Mouse (Mus musculus) layer of hippocampus, postnatal 25 days (tissue): Measurements from ENCODE around the gene Bhmt. TPM values are rescaled to one million over a fixed set of nuclear protein-coding genes. Genes with fewer than 3 reads are reported as not detected.

Experiments used
- DNase-seq, 2 experiments: peaks; one replicate each; pipeline ENCODE4 v3.0.0; 2022; ENCODE audit warnings: mixed read lengths in 2 of 2, low spot score in 1 of 2; ENCODE audit errors: extremely low spot score in 1 of 2
- total RNA-seq, 2 experiments: library from RNA; stranded (reverse); gene quantifications; 2 replicates each; pipeline ENCODE4 v1.2.3; 2021

The Bhmt gene
- total RNA-seq: not detected

DNA sequence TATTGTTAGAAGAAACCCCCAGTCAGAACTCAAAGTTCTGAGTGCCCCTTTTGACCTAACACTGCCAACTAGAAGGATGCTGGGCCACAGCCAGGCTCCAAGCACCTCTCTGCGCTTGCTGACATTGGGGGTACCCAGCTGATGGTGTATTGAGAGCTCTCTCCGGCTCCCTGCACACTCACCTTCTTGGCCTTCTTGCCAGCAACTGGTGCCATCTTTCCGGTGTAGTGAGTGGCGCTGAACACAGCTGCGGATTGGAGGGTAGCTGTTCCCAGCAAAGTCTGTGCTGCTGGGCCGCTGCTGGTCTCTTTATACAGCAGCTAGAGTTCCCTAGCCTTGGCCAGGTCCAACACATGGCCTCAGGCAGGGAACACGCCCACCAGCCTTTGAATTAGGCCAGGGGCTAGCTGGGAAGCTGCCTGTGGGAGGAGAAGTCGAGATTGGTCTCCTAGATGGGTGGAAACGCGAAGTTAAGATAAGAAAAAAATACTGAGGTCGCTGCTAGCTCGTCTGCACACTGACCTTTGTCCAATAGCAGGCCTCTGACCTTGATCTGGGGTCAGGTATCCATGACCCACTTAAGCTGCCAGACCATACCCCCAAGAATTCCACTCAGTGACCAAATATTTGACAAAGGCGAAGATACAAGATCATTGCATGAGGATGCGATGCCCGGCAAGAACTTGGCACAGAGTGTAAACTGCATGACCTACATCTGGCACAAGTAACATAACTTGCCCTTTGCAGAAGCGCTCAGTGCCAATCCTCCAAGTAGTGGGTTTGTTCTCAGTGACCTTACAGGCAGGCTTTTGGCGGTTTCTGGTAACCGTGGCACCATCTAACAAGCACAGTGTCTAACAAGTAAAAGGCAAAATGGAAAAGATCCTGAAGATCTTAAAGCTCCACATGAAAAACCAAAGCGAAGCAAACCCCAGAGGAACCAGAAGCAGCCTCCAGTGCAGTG lies at the start of gene Bhmt:
TSS of gene Bhmt (minus strand) at position 680 of the 964 bp plus-strand sequence.
- no peak for DNase-seq

DNA sequence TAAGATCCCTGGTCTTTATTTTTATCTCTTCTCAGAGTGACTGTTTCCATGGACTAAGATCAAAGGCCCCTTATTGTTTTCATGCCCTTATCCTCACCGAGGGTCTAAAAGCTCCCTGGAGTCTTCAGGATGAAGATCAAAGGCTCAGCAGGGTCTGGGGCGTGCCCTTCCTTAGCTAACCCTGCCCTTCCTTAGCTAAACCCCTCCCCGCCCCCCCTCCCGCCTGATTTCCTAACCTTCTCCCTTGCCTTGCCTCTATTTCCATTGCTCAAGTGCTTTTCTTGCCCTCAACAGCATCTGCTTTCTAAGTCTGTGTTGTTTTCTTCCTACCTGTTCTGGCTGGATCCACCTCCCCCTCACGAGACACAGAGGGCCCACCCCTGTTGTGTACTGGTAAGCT lies 49.6 kb upstream of the Bhmt start:
- DNase-seq: no peak

- no peak for DNase-seq
Observed at GRCm38 (mm10) chr13:93685226-93685625, 47.5 kb upstream of the Bhmt start.

- no peak for DNase-seq
Observed at GRCm38 (mm10) chr13:93683336-93683735, 45.6 kb upstream of the Bhmt start.

GRCm38 (mm10) chr13:93676864-93677263 lies 39.1 kb upstream of the Bhmt start:
- DNase-seq: no peak

GRCm38 (mm10) chr13:93674131-93674561 lies 36.4 kb upstream of the Bhmt start, which contains the start of the genes Bhmt2 and Dmgdh:
TSS of gene Bhmt2 (minus strand) at chr13:93674302.
TSS of gene Dmgdh (plus strand) at chr13:93674433.
- DNase-seq: no peak

DNA sequence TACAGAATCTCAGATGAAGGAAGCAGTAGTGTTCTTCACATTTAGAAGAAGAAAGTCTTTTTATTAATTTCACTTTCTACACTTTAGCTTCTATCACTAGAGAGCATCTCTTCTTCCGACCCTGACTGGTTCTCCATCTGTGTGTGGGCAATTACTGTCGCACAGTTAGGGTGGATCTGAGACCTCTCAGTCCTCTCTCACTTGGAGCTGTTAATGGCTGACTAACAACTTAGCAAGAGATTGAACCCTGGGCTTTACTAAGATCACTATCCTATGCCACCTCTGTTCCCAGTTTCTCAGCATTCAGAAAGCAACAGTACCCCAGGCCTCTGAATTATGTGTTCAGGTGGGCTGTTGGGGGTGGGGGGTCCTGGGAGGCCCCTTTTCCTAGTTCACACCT lies 35.5 kb upstream of the Bhmt start:
- DNase-seq: no peak

DNA sequence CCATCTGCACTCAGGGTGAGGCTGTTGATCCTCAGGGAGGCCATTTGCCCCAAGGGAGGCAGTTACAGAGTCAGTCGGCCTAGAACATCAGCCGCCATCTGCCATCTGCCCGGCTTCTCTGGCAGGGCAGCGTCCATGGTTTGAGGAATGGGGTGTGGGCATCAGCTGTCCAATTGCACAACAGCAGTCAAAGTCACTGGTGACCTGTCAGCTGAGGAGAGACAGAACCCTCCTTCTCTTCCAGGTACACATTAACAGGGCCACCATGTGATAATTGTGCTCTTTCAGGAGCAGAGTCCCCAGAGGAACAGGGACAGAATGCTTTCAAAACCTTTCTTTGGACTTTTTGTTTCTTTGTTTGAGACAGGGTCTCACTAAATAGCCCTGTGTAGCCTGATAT lies 34.6 kb upstream of the Bhmt start:
- DNase-seq: no peak

DNA sequence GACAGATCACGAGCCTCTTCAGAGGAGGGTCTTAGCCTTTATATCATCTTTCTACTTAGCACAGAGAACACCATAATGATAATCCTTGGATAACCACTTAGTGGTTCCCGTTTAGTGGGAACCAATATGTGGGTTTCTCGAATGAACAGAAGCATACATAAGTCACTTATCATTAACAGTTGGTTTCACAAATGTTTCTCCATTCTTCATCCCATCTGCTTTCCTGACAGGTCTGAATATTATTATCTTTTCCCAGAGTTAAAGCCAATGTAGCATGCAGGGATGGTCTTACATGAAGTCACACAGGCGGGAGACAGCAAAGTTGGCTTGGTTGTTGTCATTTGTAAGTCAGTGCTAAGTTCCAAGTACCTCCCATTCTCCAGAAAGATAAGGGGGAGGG lies 29.8 kb upstream of the Bhmt start:
- DNase-seq: no peak

GRCm38 (mm10) chr13:93657941-93658340 lies 20.2 kb upstream of the Bhmt start:
- DNase-seq: no peak

DNA sequence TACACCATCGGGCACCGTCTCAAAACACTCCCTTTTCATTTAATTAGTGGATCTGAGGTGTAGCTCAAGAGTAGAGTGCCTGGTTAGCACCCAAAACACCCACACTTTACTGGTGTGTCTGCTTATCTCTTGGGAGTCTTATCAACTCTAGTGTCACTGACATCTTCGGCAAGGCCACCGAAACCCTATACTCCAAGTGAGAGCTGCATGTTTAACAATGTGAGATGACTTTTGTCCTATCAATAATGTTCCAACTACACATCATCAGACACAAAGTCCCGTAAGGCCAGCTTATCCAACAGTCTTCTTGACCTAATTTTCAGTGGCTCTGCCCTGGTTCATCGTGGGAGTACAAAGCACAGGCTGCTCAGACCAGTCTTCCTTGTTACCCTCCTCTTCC lies 15.6 kb upstream of the Bhmt start:
- DNase-seq: no peak

- DNase-seq: no peak
Observed at GRCm38 (mm10) chr13:93648387-93649130, 10.8 kb upstream of the Bhmt start.

DNA sequence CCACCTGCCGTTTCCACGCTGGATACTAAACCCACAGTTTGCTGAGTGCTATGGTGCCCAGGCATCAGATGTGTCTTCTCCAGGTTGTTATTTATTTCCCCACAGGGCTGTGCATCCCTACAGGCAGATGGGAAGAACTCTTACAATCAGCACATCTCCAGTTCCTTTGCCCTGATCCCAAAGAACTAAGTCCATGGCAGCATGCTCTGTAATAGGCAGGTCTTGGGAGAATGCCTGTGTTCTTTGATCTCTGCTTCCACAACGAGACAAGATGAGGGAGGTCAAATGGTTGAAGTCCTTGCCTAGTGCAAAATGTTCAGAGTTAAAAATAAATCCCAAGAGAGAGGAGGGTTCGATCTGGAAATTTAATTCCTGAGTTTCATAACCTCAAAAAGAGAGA lies 1.9 kb upstream of the Bhmt start:
- no peak for DNase-seq

DNA sequence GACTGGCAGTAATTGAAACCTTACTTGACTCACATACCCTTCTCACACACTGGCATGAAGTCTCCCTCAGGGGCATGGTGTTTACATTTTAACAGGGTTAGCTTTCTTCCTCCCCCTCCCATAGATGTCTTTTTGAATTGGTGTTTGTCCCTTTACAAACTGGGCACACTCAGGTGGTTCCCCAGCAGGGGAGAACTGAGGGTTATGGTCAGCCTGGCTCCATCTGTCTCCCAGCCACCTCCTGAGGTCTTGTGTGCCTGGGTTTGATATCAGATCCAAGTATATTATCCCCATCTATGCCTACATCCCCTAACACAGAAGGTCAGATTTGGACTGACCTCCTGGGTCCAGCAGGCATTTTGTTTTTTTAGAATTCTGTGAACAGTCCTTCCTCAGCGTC lies 1.2 kb downstream of the Bhmt start:
- no peak for DNase-seq

DNA sequence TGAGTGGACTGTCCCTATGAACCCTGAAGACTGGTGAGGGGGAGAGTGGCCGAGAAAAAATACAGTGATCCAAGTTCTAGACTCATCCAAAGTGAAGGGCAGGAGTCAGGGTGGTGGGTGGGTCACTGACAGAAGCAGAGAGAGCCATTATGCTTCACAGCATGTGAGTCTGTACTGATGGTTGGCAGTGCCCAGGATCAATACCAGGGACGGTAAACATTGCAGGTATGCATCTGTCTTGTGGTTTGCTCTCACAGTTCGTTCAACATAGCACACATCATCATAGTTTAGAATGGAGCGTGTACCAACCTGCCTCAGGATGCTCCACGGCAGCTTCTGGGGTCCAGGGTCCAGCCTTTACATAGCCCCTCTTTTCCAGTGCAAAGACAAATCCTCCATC lies 4.8 kb downstream of the Bhmt start:
- no peak for DNase-seq

DNA sequence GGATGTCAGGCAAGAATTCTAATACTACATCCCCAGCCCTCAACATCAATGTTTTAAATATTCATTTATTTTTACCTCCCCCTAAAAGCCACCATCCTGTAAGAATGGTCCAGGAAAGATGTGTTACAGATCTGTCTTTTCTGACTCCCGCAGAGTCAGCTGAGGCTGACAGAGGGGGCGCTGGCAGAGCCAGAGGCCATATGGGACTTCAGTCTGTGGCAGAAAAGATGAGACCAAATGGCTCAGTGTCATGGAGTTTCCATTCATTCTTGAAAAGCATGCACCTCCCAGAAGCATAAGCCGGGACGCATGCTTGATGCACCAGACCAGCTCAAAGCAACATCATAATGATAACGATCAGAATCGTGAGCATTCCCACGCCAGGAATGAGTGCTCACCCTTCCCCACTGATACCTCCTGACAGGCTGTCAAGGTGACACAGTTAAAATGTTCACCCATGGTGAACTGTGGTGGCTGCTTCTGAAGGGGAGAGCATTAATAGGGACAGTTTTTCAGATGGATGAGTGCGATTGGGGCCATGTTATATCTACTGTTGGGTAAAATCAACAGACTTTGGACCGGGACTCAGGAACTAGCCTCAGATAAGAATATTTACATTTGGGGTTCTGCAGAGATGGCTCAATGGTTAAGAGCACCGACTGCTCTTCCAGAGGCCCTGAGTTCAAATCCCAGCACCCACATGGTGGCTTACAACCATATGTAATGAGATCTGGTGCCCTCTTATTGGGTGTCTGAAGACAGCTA lies 6.6 kb downstream of the Bhmt start:
- DNase-seq: peak in 1 of 2 experiments; percentile 17

DNA sequence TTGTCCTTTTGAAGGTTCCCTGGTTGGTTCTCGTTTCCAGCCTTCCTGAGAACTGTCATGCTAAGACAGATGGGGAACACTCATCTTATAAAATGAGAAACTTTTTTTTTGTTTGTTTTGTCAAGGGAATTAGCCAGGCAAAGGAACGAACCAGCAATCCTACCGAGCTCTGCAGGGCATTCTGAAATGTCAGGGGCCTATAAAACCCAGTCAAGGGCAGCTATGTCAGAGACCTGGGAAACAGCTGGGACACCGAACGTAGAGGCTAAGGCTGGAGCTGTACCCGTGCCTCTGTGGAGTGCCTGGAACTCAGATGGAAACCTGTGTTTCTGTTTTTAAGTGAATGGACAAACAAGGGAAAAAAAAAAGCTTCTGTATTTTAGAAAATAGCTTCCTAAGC lies 8.9 kb downstream of the Bhmt start:
- DNase-seq: no peak

GRCm38 (mm10) chr13:93614361-93614948 lies 23.3 kb downstream of the Bhmt start:
- DNase-seq: no peak

GRCm38 (mm10) chr13:93613771-93614170 lies 24.0 kb downstream of the Bhmt start:
- DNase-seq: no peak
